Mouse (Mus musculus): ENCODE data around the gene Gm19668.
"Not testable (repeated sequence)": the region's sequence is repeated elsewhere in the genome, so short reads cannot be mapped to it uniquely, and the experiment has no call there.

The Gm19668 gene

DNA sequence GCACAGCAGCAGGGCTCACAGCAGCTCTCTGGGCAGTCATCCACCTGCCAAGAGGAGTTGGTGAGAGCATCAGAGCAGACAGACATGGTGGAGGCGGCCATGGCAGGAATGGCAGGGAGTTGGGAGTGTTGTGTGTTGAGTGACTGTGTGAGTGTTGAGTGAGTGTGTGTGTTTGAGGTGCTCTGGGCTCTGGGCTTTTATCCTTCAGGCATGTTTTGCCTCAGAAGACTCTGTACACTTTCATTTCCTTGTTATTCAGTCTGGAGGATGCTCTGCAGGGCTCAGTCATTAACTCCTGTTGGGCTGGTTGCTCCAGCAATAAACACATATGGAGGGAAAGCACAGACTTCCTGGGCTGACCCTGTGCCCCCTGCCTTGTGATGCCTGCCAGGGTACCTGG lies 27.7 kb downstream of the Gm19668 start, which contains the start of gene Gm3238:
TSS of gene Gm3238 (minus strand) at position 101 of the 400 bp plus-strand sequence.
- DNase-seq (ENCODE audit: extremely low read depth, low read depth), result not testable (repeated sequence)

DNA sequence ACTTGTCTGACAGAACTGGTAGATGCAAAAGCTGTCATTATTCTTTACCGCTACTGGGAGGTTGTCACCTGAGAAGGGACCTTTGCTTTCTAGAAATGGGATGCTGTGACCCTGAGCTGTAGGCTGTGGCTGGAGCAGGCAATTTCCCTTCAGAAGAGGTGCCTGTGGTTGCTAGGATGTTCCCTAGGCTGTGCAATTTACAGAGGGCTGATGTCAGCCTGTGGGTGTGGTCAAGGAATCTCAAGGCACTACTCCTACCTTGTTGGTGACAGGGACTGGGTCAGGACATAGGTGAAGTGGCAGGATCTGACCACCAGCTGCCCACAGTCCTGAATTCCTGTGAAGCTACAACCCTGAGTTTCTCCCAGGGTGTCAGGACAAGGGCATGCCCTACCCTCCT lies 29.2 kb downstream of the Gm19668 start:
- DNase-seq (ENCODE audit: extremely low read depth, low read depth), result no peak

DNA sequence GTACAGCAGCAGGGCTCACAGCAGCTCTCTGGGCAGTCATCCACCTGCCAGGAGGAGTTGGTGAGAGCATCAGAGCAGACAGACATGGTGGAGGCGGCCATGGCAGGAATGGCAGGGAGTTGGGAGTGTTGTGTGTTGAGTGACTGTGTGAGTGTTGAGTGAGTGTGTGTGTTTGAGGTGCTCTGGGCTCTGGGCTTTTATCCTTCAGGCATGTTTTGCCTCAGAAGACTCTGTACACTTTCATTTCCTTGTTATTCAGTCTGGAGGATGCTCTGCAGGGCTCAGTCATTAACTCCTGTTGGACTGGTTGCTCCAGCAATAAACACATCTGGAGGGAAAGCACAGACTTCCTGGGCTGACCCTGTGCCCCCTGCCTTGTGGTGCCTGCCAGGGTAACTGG lies 39.4 kb downstream of the Gm19668 start, which contains the start of gene Gm3233:
TSS of gene Gm3233 (minus strand) at position 101 of the 400 bp plus-strand sequence.
- not testable (repeated sequence) for DNase-seq (ENCODE audit: extremely low read depth, low read depth)

DNA sequence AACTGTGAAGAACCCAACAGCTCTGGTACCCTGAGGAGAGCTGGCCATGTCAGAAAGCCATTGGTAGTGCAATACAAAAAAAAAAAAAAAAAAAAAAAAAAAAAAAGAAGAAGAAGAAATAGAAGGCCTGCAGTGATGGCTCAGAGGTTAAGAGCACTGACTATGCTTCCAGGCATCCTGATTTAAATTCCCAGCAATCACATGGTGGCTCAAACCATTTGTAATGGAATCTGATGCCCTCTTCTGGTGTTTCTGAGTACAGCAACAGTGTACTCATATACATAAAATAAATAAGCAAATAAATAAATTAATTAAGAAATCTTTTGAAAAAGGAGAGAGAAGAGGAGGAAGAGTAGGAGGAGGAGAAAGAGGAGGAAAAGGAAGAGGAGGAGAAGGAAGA lies 45.5 kb downstream of the Gm19668 start:
- no peak for DNase-seq (ENCODE audit: extremely low read depth, low read depth)

DNA sequence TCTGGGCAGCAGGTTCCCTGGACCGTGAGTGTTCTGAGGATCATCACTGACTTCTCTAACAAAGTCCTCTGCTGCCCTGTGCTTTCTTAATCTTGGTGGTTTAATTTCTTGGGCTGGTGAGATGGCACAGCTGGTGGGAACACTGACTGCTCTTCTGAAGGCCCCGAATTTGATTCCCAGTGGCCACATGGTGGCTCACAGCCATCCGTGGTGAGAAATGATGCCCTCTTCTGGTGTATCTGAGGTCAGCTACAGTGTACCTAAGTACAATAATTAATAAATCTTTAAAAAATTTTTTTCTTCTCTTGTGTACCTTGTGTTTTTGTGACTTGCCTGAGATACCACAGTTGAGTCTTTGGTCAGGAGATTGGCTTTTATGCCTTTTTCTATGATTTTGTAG lies 46.6 kb downstream of the Gm19668 start:
- not testable (repeated sequence) for DNase-seq (ENCODE audit: extremely low read depth, low read depth)

DNA sequence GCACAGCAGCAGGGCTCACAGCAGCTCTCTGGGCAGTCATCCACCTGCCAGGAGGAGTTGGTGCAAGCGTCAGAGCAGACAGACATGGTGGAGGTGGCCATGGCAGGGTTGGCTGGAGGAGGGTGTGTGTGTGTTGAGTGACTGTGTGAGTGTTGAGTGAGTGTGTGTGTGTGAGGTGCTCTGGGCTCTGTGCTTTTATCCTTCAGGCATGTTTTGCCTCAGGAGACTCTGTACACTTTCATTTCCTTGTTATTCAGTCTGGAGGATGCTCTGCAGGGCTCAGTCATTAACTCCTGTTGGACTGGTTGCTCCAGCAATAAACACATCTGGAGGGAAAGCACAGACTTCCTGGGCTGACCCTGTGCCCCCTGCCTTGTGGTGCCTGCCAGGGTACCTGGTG lies 47.7 kb downstream of the Gm19668 start, which contains the start of gene Gm9736:
TSS of gene Gm9736 (minus strand) at position 101 of the 400 bp plus-strand sequence.
- DNase-seq (ENCODE audit: extremely low read depth, low read depth), result not testable (repeated sequence)

DNA sequence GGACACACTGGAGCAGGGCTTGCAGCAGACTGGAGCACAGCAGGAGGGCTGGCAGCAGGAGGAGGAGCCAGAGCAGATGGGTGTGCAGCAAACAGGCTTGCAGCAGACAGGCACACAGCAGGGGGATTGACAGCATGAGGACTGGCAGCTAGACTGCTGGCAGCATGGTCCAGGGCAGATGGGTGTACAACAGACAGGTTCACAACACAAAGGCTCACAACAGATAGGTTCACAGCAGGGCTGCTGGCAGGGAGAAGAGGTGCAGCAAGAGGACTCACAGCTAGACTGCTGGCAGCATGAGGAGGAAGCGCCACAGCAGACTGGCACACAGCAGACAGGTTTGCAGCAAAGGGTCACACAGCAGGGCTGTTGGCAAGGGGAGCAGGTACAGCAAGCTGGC lies 48.2 kb downstream of the Gm19668 start:
- DNase-seq (ENCODE audit: extremely low read depth, low read depth), result not testable (repeated sequence)

Data from MEL-GATA-1-ER (cell line).